Mouse (Mus musculus) yolk sac, embryonic 10.5 days (tissue): ENCODE measurements around the gene Pla2g2d.
A peak's percentile ranks its signal among the peaks of the same experiment; 100 is the strongest.

Source experiments
- DNase-seq: peaks from one replicate; pipeline ENCODE4 v3.0.0-alpha.2; 2017; ENCODE audit warnings: low spot score

Pla2g2d gene

DNA sequence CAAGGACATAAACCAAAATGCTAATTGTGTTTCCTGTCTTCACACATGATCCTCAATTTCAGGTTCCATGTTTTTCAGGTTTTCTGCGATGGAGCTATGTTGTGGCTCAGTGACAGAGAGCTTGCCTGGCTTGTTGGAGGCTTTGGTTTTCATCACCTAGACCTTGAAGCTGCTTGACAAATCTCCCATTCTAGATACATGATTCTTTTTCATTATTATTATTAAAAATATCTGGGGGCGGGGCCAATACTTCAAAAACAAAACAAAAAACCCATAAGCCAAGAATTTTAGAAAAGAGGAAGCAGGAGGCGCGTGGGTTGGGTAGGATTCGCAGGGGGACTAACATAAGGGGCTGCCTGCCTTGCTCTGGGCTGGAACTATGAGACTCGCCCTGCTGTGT, at the start of gene Pla2g2d:
TSS of gene Pla2g2d (plus strand) at position 301 of the 400 bp plus-strand sequence.
- no peak for DNase-seq

DNA sequence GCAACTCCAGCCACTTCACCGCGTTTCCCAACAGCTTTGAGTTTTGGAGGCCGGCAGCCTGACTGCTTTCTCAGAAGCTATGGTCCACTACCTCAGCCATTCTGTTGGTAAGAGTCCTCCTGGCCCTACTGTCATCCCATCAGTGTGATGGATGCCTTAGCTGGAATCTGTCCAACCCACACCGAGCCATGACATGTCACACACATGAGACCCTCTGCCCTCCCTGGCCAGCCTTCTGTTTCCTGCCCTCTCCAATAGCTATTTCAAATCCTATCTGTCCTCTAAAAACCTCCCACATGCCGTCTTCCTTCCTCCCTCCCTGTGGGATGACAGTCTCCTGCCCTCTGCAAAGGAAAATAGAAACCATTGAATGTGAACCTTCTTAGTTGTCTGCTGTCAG, 49.8 kb upstream of the Pla2g2d start:
- no peak for DNase-seq

DNA sequence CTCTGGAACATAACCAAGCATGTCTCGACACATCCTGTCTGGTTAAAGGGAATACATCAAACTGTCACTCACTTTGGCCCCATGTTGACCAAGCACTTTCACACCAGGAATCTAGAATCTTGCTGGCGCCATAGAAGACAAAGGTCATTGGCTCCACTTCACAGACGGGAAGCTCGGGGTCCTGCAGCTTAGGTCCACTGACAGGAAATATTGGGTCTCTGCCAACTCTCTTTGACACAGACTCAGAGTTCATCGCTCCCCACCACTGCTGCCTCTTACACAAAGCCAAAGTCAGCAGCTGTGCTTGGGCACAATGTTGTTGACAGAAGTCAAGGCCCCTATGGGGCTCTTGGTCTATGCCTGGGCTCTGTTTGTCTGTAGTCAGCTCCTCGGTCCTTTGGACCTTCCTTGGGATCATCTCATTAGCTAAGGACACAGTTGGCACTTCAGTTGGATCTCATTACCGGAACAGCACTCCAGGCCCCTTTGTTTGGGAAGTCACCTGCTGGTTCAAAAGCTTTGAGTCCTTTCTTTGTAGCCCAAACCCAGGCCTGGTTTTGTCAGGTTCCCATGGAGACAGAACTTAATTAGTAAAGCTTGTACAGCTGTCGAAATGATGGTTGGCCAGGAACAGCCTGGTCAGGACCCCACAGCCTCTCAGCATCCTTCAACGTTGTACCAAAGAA, 46.4 kb upstream of the Pla2g2d start:
- peak; percentile 18 for DNase-seq

GRCm38 (mm10) chr4:138734105-138734504, 41.4 kb upstream of the Pla2g2d start:
- no peak for DNase-seq

- no peak for DNase-seq
Measured at GRCm38 (mm10) chr4:138734863-138735262, 40.7 kb upstream of the Pla2g2d start.

GRCm38 (mm10) chr4:138737031-138737430, 38.5 kb upstream of the Pla2g2d start, which contains the start of gene Ubxn10:
Ubxn10 (minus strand) TSS chr4:138737167.
- DNase-seq, result no peak

- DNase-seq, result no peak
Measured at GRCm38 (mm10) chr4:138739136-138739851, 36.2 kb upstream of the Pla2g2d start.

DNA sequence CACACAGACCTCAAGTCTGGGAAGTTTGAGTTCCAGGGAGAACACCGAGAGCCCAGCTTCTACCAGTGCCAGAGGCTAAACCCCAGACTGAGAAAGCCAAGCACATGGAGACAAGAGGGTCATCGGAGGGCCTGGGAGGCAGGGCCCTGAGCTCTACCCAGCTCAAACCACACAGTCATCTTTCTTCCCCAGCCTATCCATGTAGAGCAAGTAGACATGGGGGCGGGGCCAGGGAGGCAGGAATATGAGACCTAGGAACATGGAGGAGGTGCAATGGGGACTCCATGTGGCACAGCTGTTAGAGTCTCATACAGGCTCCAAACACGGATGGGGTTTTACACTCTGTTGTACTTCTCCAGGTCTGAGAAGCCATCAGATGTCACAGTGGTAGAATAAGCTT, 29.7 kb upstream of the Pla2g2d start:
- DNase-seq, result no peak

DNA sequence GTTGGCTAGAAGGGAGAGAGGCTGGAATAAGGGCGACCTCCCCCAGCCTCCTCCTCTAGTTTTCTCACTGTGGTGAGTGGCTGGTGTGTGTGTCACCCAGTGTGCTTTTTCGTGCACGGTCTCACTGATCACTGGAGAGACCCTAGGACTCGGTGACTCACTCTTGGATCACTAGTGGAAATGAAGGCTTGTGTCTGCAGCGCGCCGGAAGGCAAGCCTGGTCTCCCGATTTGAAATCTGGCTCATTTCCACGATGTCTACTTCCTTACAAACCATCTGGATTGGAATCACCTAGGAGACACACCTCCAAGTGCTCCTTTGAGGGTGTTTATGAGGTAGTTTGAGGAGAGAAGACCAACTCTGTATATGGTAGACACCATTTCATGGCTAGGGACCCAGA, 28.7 kb upstream of the Pla2g2d start:
- no peak for DNase-seq

DNA sequence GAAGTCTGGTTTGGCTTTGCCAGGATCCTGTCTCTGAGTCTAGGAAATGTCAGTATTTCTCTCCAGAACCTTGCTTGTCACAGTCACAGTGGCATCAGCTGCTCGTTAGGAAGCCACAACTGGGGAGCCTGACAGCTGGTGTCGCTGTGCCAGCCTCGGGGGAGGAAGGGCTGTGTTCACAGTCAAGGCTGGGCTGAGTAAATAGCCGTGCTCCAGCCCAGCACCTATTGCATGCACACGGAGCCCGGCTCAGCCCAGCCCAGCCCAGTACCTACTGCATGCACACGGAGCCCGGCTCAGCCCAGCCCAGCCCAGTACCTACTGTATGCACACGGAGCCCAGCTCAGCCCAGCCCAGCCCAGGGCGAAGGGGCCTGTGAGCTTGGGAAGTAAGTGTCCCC, 27.7 kb upstream of the Pla2g2d start:
- no peak for DNase-seq

GRCm38 (mm10) chr4:138748369-138749072, 27.0 kb upstream of the Pla2g2d start:
- DNase-seq, result no peak

DNA sequence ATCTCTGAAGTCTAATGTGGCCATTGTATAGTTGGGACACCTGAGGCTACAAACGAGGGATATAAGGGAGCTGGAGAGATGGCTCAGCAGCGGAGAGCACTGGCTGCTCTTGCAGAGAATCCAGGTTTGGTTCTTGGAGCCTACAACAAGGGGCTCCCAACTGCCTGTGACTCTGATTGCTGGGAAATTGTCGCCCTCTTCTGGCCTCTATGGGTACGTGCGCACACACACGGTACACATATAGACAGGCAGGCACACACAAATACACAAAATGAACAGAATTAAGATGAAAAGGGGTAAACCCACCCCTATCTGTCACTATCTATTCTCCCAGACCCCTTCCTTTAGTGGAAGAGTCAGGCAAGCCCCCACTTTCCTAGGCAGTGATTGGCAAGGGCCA, 22.9 kb upstream of the Pla2g2d start:
- DNase-seq, result no peak

DNA sequence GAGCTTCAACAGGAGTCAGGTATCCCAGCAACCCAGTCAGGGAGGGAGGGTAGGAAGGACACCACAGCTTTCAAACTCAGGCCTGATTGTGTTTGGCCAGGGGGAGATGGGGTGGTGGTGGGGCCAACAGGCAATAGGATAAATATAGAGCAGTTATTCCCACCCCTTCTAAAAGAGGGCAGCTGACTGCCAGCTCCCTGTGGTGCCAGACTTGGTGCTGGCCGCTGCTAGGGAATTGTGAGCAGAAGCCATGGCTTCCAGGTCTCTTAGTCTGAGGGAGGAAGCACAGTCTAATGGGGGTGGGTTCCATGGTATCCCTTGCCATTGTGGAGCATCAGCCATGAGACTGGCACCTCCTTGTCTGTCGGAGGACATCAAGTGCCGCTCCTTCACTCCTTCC, 21.9 kb upstream of the Pla2g2d start:
- DNase-seq, result no peak

GRCm38 (mm10) chr4:138754432-138754831, 21.1 kb upstream of the Pla2g2d start:
- no peak for DNase-seq

DNA sequence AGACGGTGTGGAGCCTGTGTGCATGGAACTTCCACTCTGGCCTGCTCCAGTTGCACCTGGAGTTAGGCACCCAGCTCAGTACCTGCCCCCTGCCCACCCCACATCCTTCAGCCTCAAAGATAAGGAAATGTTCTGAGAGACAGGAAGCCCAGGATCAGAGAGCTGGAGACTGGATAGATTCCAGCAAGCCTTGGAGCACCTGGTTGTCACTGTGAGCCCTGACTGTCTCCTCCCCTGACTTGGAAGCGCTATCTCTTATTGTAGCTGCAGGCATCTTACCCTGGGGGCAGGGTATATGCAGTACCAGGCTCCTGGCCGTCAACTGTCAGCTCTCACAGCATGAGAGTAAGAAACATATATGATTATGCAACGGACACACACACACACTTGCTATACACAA, 20.1 kb upstream of the Pla2g2d start:
- no peak for DNase-seq

- no peak for DNase-seq
Measured at GRCm38 (mm10) chr4:138755983-138756382, 19.6 kb upstream of the Pla2g2d start.

GRCm38 (mm10) chr4:138757416-138757815, 18.1 kb upstream of the Pla2g2d start, which contains the start of gene Pla2g2f:
Pla2g2f (minus strand) TSS chr4:138757626.
- no peak for DNase-seq

GRCm38 (mm10) chr4:138762266-138762665, 13.3 kb upstream of the Pla2g2d start:
- DNase-seq, result no peak

DNA sequence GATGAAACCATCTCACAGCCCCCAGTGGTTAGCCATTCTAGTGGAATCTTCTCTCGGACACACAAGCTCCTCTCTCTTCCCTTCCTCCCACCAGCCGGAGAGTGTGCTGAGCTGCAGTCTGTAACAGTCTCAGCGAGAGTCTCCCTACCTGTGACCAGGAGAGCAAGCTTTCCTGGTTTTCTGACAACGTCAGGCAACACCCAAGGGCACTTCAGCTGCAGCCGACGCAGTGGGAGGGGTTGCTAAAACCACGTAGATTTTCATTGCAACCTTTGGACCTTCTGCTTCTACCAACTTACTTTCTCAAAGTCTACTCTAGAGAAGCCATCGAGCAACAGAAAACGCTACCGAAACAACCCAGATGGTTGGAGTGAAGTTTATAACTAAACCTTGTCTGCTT, 3.6 kb upstream of the Pla2g2d start:
- DNase-seq, result no peak

DNA sequence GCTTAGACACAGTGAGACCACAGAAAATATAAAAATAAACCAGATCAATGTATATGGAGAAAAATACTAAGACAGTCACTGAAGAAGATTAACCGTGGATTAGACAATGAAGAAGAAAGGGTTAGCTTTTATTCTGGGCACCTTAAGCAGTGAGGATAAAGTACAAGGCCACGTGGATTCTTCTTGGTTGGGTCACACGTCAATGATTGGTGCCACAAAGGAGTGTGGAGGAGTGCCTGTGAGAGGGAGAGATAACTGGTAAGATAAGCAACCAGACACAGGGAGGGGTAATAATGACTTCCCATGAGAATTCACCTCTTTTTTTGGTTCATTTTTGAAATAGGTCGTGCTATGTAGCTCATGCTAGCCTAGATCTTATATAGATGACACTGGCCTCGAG, 3.1 kb upstream of the Pla2g2d start:
- DNase-seq, result no peak

DNA sequence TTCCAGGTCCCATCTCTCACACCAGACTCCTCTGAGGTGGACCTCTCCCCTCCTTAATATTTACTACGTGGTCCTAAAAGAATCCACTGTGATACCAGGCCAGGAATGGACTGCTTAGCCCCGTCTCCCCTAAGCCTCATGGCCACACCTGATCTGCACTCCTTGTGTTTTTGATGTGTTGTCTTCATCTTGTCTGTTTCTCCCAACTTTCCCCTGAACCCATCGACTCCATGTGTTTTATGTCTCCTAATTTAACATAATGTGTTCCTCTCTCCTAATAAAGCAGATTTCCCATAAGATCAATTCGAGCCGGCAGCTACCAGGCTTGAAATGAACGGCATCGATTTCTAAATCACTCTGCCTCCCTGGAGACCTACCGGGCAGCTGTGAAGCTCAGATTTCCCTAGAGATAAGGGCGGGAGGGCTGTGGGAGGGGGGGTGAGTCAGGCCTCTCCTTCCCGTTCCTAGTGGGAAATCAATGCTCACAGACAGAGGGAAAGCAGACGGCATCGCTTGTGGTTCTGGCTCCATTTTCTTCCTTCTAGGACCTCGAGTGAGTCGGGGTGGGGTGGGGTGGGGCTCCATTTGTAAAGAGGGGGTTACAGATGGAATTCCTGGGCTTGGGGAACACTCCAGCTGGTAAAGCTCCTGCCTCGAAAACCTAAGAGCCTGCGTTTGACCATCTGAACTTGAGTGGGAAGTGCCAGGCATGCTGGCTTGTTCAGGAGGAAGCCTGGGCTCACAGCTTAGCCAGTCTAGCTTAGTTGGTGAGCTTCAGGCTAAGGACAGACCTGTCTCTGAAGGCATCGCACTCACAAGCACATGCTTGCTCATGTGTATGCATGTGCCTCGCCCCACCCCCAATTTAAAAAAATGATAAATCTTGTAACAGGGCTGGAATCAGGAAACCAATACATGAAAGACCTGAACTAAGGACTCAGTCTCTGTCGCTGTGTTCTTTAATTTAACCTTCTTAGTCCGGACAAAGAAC, 2.2 kb downstream of the Pla2g2d start:
- no peak for DNase-seq

DNA sequence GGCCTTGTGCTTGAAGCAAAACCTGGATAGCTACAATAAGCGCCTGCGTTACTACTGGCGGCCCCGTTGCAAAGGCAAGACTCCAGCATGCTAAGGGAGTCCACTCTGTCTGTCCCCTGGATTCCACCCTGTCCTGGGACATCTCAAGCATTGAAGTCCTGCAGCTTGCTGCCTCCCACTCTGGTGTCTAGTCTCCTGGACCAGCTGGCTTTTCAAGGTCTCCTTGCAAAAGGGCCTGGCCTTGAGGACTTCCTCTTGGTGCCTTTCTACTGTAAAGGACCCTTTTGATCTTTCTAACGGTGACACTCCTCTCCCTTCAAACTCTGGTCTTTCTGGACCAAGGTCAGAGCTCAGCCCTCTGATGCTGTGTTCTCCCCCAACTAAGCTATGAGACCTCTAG, 4.8 kb downstream of the Pla2g2d start:
- no peak for DNase-seq
